Mouse (Mus musculus) ovary, postnatal 36 days (tissue): Measurements from ENCODE around the gene Ubac2.

ENCODE experiments used
- DNase-seq: peaks from one replicate; pipeline ENCODE4 v3.0.0; 2022; ENCODE audit warnings: low spot score, mixed read lengths

Gene Ubac2

DNA sequence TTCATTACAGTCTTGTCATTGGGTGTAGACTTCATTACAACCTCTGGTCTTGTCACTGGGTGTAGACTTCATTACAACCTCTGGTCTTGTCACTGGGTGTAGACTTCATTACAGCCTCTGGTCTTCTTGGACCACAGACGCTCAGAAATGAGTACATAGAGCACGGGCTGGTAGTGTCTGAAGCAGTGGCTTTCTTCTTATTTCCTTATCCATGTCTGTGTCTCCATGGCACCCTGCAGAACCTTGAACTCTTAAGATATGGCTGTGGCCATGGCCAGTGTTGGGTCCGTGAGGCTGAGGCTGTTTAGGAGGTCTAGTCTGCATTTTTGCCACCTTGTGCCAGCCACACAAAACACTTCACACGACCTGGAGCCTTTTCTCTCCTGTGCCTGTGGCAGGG lies 129.8 kb downstream of the Ubac2 start:
- DNase-seq = no peak

DNA sequence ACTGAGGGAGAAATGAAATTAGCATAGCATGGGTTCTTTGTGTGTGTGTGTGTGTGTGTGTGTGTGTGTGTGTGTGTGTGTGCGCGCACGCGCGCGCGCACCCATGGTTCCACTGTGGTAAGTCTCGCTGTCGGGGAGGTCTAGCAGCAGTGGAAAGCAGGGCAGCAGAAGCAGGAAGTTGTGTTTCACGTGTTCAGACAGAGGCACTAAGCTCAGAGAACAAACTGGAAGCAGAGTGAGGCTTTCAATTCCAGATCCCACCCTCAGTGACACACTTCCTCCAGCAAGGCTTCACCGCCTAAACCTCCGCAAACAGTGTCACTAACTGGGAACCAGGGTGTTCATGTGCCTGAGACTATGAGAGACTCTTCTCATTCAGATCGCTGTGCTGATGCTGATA lies 131.1 kb downstream of the Ubac2 start:
- no peak for DNase-seq

DNA sequence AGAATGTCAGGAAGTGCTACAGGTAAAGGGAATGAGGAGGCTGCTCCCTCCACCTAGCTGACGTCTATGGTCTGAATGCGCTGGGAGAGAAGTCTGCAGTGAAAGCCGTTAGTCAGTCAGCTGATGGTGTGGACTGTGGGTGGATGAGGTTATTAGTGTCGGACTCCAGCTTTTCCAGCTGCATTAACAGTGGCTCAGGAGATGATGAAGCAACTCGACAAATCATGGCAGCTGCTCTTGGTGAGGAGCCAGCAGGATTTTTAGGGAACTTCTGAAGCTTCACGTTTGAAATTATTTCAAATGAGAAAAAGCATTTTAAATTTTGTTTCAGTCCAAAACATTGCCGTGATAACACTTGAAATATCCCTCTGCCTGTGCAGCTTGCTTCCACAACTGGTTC lies 131.9 kb downstream of the Ubac2 start:
- DNase-seq = no peak

DNA sequence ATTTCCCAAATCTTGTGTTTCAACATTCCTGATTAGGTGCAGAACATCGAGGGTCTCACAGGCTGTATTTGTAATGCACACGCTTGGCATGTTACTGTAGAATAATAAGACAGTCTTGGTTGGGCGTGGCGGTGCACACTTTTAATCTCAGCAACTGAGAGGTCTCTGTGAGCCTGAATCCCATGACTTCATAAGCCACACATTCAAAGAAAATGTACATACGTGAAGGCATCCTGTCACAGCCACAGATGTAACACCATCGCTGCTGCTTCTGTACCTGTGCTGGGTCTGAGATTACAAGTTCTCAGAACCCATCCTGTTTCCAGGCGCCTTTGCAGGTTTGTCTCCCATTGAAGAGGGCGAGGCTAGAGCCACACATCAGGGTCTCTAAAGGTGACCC lies 133.3 kb downstream of the Ubac2 start:
- DNase-seq = no peak

DNA sequence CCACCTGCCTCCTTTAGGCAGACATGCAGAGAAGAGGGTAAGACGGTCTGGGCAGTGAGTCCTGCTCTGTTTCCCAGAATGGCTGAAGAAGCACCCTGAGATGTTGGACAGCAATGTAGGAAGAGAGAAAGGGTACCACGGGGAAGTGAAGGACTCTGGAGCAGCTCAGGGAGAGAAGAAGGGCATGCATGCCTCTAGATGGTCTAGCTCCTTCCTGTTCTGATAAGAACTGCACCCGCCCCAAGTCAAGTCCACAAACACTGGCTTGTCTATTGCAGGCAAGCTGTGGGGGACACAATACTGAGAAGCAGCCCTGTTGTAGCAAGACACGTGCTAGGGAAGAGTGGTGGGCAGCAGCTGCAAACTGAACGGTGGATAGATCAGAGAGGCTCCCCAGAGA lies 133.8 kb downstream of the Ubac2 start:
- no peak for DNase-seq

DNA sequence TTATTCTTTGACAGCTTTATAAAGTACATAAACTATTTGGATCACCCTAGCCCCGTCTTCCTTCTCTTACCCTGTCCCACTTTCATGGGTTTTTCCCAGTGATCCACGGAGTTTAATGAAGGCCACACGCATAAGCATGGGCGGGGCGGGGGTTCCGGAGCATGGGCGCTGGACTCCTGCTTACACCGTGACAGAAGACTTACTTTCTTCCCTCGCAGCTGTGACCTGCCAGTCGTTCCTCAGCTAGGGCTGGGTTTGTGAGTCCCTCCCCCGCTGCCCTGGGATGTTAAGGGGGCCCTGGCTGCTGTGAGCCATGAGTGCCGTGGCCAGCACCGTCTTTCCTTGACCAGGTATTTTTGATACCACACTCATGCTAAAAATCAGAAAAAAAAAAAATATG lies 134.4 kb downstream of the Ubac2 start:
- no peak for DNase-seq

DNA sequence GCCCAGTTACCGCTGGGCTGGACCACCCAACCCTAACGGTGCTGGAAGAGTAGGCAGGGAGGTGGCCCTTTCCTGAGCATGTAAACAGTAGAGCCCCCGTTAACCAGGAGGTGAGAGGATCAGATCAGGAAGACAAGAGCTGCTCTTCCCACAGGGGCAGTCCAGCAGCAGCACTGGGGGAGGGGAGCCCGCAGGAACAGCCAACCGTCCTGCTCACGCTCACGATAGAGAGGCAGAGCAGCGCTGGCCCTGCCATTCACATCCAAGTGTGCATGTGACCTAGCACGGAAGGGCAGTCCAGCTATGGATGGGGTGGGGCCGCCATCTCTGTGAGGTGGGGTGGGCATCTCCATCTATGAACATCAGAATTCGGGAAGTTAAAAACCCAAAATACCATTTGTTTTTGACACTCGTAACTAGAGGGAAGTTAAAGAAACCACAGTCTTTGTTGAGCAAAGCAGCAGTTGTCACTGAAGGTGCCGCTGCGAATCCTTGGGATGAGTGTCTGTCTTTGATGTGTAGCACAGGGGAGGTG lies 135.1 kb downstream of the Ubac2 start:
- DNase-seq = no peak

DNA sequence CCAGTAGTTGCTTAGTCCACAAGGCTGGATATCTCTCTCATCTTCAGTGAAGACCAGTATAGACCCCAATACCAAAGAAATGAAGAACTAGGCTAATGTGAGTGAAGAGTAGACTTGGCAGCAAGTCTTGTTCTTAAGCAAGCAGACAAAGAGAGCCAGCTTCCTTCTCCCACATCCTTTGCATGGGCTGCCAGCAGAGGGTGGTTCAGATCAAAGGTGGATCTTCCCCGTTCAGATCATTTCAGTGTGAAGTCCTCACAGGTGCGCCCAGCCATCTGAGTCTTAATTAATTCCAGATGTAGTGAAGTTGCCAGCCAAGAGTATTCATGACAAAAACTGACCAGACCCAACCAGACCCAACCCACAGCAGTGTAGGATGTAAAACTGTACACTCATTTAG lies 139.5 kb downstream of the Ubac2 start:
- no peak for DNase-seq

DNA sequence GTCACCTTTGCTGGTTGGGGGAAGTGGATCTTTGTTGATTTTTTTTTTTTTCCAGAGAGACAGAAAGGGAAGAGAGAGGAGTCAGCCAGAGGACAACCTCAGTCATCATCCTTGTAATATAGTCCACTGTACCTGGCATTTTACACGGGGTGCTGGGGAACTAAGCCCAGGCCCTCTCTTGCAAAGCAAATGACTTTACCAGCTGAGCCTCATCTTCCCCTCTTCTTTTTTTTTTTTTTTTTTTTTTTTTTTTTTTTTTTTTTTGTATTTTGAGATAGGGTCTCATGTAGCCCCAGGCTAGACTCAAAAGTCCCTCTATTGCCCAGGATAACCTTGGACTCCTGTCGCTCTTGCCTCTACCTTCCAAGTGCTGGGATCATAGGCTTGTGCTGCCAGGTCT lies 141.0 kb downstream of the Ubac2 start:
- DNase-seq = no peak

DNA sequence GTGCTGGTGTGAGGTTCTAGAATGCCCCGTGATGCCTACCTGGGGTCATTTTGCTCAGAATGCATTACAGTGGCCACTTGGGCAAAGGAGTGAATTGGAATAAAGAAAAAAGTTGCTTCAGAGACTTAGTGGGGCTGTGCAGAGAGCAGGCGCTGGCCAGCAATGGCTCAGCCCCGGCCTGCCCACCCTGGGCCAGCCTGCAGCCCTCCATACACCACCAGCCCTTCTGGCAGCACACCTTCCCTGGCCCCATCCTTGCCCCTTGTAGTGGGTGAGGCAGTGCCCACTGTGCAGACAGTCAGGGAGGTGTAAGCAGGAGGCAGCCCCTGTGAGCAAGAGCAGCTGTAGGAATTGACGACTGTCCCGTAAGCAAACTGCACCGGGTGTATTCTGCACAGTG lies 142.1 kb downstream of the Ubac2 start:
- no peak for DNase-seq

DNA sequence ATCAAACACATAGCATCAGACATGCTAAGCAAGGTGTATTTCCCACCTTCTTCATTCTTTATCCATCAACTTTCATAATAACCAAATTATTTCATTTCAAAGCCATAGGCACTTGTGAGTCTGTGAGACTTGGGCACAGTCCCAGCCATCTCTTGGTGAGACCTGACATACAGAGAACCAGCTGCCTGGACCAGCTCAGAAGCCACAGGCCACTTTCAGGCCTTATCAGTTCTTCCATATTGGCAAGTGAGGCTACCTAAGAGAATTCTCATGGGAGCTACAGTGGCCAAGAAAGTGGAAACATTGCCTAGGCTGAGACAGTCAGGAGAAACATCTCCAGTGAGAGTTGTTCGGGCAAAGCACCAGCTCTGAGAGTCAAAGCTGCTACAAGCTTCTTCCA lies 144.6 kb downstream of the Ubac2 start:
- DNase-seq = no peak

DNA sequence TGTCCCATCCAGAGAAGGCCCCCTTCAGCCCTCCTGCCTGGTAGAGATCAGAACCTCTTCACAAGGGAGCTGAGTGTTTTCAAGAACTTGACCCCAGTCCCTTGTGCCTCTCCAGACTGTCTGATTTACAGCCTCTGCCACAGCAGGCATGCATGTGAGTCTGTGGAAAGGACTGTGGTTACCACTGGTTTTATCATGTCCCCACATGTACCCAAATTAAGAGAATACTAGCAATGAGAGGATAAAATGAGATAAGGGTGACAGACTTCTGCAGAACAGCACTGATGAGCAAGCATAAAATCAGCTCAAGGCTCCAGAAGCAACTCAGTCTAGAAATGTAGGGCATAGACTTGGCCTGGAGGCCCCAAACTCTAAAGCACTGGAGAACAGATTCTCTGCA lies 145.5 kb downstream of the Ubac2 start:
- no peak for DNase-seq

DNA sequence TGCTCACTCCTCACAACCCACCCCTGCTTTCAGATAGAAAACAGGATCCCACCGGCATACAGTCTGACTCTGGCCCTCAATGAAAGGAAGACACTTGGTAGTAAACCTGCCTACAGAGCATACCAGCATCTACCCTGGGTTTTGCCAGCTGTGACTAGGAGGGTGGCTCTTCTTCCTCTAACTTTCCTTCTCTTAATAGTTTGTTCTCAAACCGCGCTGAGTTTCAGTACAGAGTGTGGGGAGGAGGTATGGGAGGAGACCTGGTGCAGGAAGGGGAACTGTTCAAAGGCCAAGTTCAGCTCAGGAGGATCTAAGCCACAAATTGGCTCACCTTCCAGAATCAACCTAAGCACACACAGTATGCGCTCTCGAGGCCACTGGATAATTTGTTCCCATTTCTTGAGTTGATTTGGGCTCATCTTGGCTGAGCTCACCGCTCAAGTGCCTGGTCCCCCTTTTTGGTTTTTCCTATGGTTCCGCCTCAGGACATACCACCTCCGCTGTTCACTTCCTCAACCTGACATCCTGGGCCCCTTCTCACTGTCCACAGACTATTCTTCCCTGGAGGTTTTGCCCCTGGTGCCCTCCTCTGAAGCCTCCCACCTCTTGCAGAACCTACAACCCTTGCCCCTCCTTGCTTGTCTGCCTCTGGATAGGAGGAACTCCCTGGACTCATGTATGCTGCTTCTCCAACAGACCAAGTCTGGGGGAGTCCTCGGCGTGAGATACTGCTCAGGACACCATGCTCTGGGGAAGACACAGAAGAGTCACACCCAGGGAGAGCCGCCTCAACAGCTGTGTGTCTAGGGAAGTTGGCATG lies 150.7 kb downstream of the Ubac2 start:
- no peak for DNase-seq

DNA sequence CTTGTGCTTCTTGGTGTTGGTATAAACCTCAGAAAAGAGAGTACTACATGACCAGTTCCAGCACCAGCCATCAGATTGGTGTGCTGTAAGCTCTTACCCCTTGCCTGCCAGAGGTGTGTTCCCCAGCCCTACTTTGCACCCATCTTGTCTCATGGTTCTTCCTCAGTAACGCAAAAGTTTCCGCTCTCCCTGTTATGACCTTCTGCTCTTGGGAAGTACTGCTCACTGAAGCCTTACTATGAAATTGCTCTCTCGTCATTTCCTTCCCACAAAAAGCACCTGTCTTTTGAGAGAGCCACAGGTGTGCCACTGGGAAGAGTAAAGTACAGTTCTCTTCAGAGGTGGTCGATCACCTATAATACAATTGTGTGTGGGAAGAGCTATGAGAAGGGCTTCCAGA lies 151.4 kb downstream of the Ubac2 start:
- no peak for DNase-seq

DNA sequence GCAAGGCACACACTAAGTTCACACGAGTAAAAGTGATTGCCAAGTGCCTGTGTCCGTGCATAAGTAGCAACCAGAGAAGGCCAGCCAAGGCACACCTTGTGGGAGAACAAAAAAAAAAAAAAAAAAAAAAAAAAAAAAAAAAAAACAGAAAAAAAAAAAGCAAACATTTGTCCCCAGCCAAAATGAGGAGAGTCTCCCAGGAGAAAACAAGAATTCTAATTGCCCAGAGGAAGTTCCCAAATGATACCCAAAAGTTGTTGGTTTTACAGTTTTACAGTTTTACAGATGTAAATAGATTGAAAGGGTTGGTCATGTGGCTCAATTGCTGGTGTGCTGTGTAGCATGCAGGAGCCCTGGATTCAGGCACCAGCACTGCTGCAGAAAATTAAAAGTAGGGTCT lies 153.6 kb downstream of the Ubac2 start:
- DNase-seq = no peak

DNA sequence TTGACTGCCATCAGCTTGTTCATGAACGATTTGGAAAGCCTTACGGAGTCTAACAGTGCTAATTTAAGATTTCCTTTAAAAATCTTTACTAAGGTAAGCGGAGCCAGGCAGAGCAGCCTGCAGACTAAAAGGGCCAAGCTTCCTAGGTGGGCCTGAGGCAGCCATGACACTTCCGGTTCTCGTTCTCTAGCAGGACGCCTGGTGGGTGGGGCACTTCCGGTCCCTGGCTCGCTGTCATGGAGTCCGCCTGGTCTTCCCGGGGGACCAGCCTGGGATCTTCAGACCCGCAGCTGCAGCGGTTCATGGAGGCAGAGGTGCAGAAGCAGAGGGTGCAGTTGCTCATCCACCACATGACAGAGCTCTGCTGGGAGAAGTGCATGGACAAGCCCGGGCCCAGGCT lies 156.0 kb downstream of the Ubac2 start, which contains the start of gene Timm8a2:
Gene Timm8a2, plus strand, starts transcription at position 224 of the 400 bp plus-strand sequence.
- DNase-seq = no peak

DNA sequence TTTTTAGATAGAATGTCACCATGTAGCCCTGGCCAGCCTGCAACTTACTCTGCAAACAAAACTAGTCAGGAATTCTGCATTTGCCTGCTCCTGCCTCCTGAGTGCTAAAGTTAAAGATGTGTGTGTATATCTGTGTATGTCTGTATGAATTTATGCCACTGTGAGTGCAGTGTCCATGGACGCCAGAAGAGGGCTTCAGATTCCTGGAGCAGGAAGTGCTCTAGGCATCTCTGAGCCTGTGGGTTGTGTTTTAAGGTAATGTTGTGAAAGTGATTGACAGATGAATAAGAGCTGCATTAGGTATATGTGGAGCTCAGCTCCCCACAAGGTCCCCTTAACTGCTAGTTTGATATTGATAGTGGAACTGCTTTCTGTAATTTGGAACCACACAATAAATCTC lies 156.8 kb downstream of the Ubac2 start:
- no peak for DNase-seq

DNA sequence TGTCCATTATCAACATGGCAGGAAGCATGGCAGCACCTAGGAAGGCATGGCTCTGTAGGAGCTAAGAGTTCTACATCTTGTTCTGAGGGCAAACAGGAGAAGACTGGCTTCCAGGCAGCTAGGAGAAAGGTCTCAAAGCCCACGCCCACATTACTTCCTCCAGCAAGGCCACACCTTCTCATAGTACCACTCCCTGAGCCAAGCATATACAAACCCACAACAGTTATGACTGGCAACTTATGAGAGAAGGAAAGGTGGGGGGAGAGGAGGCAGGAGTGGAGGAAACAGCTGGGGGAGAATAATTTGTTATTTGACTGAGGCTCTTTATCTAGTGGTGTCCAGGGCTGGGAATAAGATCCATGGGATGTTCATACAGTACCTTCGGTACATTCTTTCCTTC lies 157.4 kb downstream of the Ubac2 start:
- DNase-seq = no peak

DNA sequence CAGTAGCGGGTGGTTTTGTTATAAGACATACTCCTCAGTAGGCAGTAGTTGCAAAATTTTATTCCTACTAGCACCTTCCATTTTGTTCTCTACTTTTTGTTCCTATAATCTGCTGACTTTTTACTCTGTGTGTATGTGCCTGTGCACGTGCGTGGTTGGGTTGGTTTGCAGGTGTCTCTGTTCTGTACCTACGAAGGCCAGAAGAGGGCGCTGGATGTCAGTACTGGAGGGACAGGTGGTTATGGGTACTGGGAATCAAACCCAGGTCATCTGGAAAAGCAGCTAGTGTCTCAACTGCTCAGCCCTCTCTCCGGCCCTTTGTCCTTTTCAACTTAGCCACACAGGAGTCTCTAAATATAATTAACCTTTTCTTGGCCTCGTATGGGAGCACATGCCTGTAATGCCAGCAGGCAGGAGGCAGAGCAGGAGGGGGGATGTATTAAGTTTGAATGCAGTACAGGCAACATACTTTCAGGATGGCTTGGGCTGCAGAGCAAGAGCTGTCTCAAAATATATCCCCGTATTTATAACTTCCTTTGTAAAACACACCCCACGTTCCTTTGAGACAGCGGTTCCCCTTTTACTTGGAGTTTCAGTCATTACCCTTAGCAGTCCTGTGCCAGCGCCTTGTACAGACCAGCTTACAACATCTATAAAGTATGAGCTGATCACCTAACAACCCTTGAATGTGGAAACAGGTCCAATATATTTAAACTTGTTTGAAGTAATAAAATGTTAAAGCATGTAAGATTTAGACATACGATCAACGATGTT lies 160.6 kb downstream of the Ubac2 start:
- DNase-seq = no peak

DNA sequence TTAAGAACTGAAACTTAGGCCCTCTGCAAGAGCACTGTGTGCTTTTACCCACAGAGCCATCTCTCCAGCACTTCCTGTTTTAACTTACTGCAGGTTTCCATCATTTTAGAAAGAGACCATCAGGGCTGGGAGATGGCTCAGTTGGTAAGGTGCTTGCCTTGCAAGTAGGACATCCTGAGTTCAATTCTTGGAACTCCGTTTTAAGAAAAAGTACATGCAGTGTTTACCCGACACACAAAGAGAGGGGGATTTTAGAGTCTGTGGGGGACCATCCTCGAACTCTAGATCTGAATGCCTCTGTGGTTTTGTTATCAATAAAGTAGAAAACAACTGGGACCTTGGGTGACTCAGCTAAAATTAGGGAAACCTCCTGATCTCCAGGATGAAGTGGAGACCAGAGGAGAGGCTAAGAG lies 163.0 kb downstream of the Ubac2 start:
- no peak for DNase-seq

DNA sequence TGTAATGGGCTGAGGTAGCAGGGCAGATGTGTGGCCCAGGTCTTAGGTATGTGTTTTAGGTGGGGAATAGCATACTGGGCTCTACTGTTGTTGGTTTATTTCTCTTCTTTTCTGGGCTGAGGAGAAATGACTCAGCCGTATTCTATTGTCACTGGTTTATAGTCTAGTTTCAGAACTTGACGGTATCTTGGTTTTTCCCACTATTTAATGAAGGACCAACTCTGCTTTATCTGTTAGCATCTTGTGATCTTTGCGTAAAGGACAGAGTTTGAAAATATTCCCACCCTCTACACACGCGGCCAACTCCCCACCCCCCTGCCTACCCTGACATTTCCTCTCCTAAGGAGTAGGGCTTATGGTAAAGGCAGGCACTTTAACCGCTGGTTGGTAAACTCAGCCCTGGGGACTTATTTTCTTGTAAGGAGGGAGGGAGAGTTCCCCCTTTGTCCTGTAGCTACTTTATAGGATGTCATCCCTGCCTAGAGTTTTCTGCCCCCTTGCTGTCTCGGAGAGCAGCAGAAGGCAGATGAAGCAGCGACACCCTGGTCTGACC lies 163.8 kb downstream of the Ubac2 start:
- DNase-seq = no peak

DNA sequence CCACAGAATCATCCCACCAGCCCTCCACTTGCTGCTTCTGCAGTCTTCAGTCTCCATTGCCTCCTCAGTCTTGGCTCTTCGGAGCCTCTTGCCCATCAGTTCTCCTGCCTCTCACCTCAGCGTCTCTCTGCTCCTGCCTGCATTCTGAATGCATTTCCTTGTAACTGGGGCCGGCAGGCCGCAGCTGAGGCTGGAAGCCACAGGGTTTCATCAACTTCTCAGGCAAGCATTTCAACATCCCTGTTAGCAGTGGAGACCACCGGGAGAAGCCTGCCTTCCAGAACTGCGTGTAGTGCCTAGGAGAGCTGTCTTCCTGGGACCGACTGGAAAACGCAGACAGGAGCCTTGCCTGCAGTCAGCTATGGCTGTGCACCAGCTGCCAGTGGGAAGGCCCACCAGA lies 169.4 kb downstream of the Ubac2 start:
- no peak for DNase-seq

DNA sequence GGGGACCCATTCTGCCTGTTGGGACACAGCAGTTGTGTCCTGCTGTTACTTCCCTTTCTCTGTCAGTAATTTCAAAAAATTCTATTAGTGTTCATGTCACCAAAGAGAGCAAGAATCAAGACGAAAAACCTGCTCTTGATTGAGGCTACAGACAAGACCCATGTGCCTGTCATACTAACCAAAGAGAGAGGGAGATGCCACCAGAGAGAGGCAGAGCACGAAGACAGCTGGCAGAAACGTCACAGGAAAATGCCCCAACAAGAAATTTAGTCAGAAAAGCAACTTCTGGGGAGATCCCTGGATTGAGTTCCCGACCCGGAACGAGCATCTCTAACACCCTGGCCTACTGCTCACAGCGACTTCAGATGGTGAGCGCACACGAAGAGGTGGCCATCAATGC lies 170.4 kb downstream of the Ubac2 start:
- DNase-seq = no peak
